7 mouse cellular contexts compared by ENCODE assay signal in genomic region chr3:97888168-97888901, GRCm38 (mm10). TPM values are rescaled to one million over a fixed set of nuclear protein-coding genes. Genes with fewer than 3 reads are reported as not detected.
DNase-seq lines count a peak whose midpoint lies in the region; ATAC-seq and TF ChIP-seq lines count a peak whose summit lies in the region.

Gene Pde4dip (minus strand): TSS chr3:97888707.

- WGBS in intestine, postnatal 0 days: 3% methylated on average over 44 of the region's 44 CpGs
- WGBS in liver, embryonic 14.5 days (ENCODE audit: insufficient replicate concordance): 3% methylated on average over 44 of the region's 44 CpGs

- TF ChIP-seq POLR2A in CH12.LX (IDR thresholded peaks at IDR 0.05; ENCODE audit: low read depth, low read length): no peak

- no peak for TF ChIP-seq EP300 in CH12.LX (IDR thresholded peaks at IDR 0.05; ENCODE audit: low read length)
- TF ChIP-seq EP300 in liver, embryonic 14.5 days (IDR thresholded peaks at IDR 0.05; ENCODE audit: low read depth): no peak

- H3K36me3 ChIP-seq in CH12.LX (replicated peaks in 1 of 2; ENCODE audit: control insufficient read depth in 1 of 2, insufficient read depth in 1 of 2, low read length in 1 of 2): no peaks in the 10 kb centered on the region
- no peaks in the 10 kb centered on the region for H3K36me3 ChIP-seq in intestine, postnatal 0 days (ENCODE audit: control insufficient read depth, insufficient read depth)
- no peaks in the 10 kb centered on the region for H3K36me3 ChIP-seq in liver, embryonic 14.5 days (replicated peaks; ENCODE audit: control insufficient read depth, insufficient read depth, low read depth)

- no peak for TF ChIP-seq CTCF in CH12.LX (conservative IDR thresholded peaks at IDR 0.05 in 1 of 2, IDR thresholded peaks at IDR 0.05 in 1 of 2; ENCODE audit: low read depth in 2 of 2, low read length in 2 of 2)
- no peak for TF ChIP-seq CTCF in intestine, postnatal 0 days (IDR thresholded peaks at IDR 0.05; ENCODE audit: low read depth)
- no peak for TF ChIP-seq CTCF in liver, embryonic 14.5 days (IDR thresholded peaks at IDR 0.05; ENCODE audit: low read depth)

- H3K27me3 ChIP-seq in CH12.LX (replicated peaks): no peaks in the 10 kb centered on the region
- peaks cover 37% of the 10 kb centered on the region for H3K27me3 ChIP-seq in intestine, postnatal 0 days (replicated peaks; ENCODE audit: control insufficient read depth, insufficient read depth, low read length)
- peaks cover 16% of the 10 kb centered on the region for H3K27me3 ChIP-seq in liver, embryonic 14.5 days (ENCODE audit: control insufficient read depth, insufficient read depth, low read length)

- no peak for TF ChIP-seq RAD21 in CH12.LX (IDR thresholded peaks at IDR 0.05; ENCODE audit: low read depth, low read length)

- intact Hi-C loops in gastrocnemius, postnatal 36 days (cut with DNase I): loop anchor here (5.0 to 10.0 kb wide), 2 partner anchors 116 to 1124 kb away; no protein-coding TSS in a partner anchor

- peak within 1 kb of the TSS in 1 of 3 experiments; percentile 5 for H3K4me3 ChIP-seq in CH12.LX (replicated peaks in 1 of 3; ENCODE audit: low read depth in 2 of 3, low read length in 2 of 3, poor library complexity in 1 of 3)
- H3K4me3 ChIP-seq in intestine, postnatal 0 days (ENCODE audit: low read depth, low read length): peak within 1 kb of the TSS; percentile 33
- peak within 1 kb of the TSS in 1 of 2 experiments; percentile 26; a peak in 2 of 4 replicates for H3K4me3 ChIP-seq in liver, embryonic 14.5 days (ENCODE audit: insufficient read depth in 1 of 2, low read depth in 2 of 2, low read length in 2 of 2)

- H3K9ac ChIP-seq in CH12.LX (ENCODE audit: insufficient read depth, low read depth): no peak within 1 kb of the TSS
- no peak within 1 kb of the TSS for H3K9ac ChIP-seq in intestine, postnatal 0 days (ENCODE audit: low read depth, low read length)
- no peak within 1 kb of the TSS for H3K9ac ChIP-seq in liver, embryonic 14.5 days (replicated peaks)

- H3K27ac ChIP-seq in CH12.LX (ENCODE audit: insufficient read depth, low read depth): no peak within 1 kb of the TSS
- H3K27ac ChIP-seq in intestine, postnatal 0 days (ENCODE audit: low read depth, low read length): no peak within 1 kb of the TSS
- no peak within 1 kb of the TSS for H3K27ac ChIP-seq in liver, embryonic 14.5 days

- in situ Hi-C loops in CH12.LX (cut with MboI; ENCODE audit: low pct_ligation_motif_present, low pct_unique_long_range_greater_than_20kb, low sequenced_read_pairs): no loop called here

- H3K9me3 ChIP-seq in CH12.LX (replicated peaks; ENCODE audit: low read length): no peaks in the 10 kb centered on the region
- no peaks in the 10 kb centered on the region for H3K9me3 ChIP-seq in intestine, postnatal 0 days (ENCODE audit: control insufficient read depth)
- no peaks in the 10 kb centered on the region for H3K9me3 ChIP-seq in liver, embryonic 14.5 days (ENCODE audit: control insufficient read depth, low read length)

- H3K79me2 ChIP-seq in CH12.LX (replicated peaks; ENCODE audit: control insufficient read depth, extremely low read depth, insufficient read depth, poor library complexity, severe bottlenecking): no peaks in the 10 kb centered on the region

- 0 out of 2 replicates have a peak, but pooled peaks have one; percentile 16 for ATAC-seq in intestine, postnatal 0 days
- no peak for ATAC-seq in liver, embryonic 14.5 days (ENCODE audit: insufficient read depth)

- dilution Hi-C loops in CH12.LX (cut with MboI; ENCODE audit: extremely low pct_ligation_motif_present, extremely low pct_unique_long_range_greater_than_20kb, low sequenced_read_pairs): no loop called here

- DNase-seq in CH12.LX (ENCODE audit: extremely low read depth): no peak
- peak; percentile 44 for DNase-seq in Muller cell, postnatal 12 days (ENCODE audit: inconsistent ontology term)
- DNase-seq in embryo, embryonic 10 days (ENCODE audit: low spot score): peak; percentile 42
- peak in 1 of 2 experiments; percentile 32 for DNase-seq in gastrocnemius, postnatal 36 days
- DNase-seq in liver, embryonic 14.5 days (ENCODE audit: low read depth in 3 of 3, low spot score in 3 of 3): no peak
- peak; percentile 56 to 75 for DNase-seq in right cerebral cortex, postnatal 36 days (ENCODE audit: low spot score in 2 of 2)

- H3K4me1 ChIP-seq in CH12.LX (ENCODE audit: control insufficient read depth in 1 of 2, insufficient read depth in 2 of 2): peaks cover 0 to 5% of the 10 kb centered on the region in 2 experiments; a peak in 2 of 4 replicates
- no peaks in the 10 kb centered on the region for H3K4me1 ChIP-seq in intestine, postnatal 0 days (replicated peaks; ENCODE audit: control insufficient read depth, insufficient read depth, low read length)
- no peaks in the 10 kb centered on the region for H3K4me1 ChIP-seq in liver, embryonic 14.5 days (replicated peaks; ENCODE audit: control insufficient read depth in 2 of 2, insufficient read depth in 2 of 2, low read length in 1 of 2)

- H3K4me2 ChIP-seq in CH12.LX (ENCODE audit: insufficient read depth, low read depth, poor library complexity, severe bottlenecking): peak within 1 kb of the TSS; percentile 26
- H3K4me2 ChIP-seq in intestine, postnatal 0 days (replicated peaks; ENCODE audit: low read depth): peak within 1 kb of the TSS; percentile 60
- H3K4me2 ChIP-seq in liver, embryonic 14.5 days (ENCODE audit: low read depth): peak within 1 kb of the TSS; percentile 41

TF ChIP-seq in CH12.LX, 34 proteins besides CTCF, POLR2A, EP300 and RAD21:
- TF ChIP-seq JUN (IDR thresholded peaks at IDR 0.05; ENCODE audit: insufficient read depth, low read depth, low read length) (no peak), BHLHE40 (IDR thresholded peaks at IDR 0.05; ENCODE audit: low read depth, low read length) (no peak), USF1 (IDR thresholded peaks at IDR 0.05; ENCODE audit: low read depth, low read length) (no peak), MEF2A (IDR thresholded peaks at IDR 0.05; ENCODE audit: borderline replicate concordance, low read depth, low read length) (no peak), PAX5 (IDR thresholded peaks at IDR 0.05; ENCODE audit: low read length) (no peak), SIN3A (IDR thresholded peaks at IDR 0.05; ENCODE audit: low read length) (no peak), USF2 (conservative IDR thresholded peaks at IDR 0.05; ENCODE audit: low read depth, low read length) (no peak), SMC3 (IDR thresholded peaks at IDR 0.05; ENCODE audit: low read depth, low read length) (no peak), MAZ (IDR thresholded peaks at IDR 0.05; ENCODE audit: low read depth, low read length) (no peak), JUND (conservative IDR thresholded peaks at IDR 0.05; ENCODE audit: low read depth, low read length) (no peak), CHD1 (IDR thresholded peaks at IDR 0.05; ENCODE audit: low read depth, low read length) (no peak), TBP (conservative IDR thresholded peaks at IDR 0.05; ENCODE audit: low read depth, low read length) (no peak), RCOR1 (conservative IDR thresholded peaks at IDR 0.05; ENCODE audit: low read depth, low read length) (no peak), ZKSCAN1 (IDR thresholded peaks at IDR 0.05; ENCODE audit: borderline replicate concordance, low read depth, low read length) (no peak), MAX (IDR thresholded peaks at IDR 0.05; ENCODE audit: low read length) (no peak), ZNF384 (IDR thresholded peaks at IDR 0.05; ENCODE audit: low read depth, low read length) (no peak), NRF1 (IDR thresholded peaks at IDR 0.05; ENCODE audit: low read depth, low read length) (no peak), POLR2AphosphoS2 (IDR thresholded peaks at IDR 0.05; ENCODE audit: low read depth, low read length) (no peak)
TF ChIP-seq in CH12.LX: peak in this region for 0.

RNA-seq across cellular contexts. Expression of gene Pde4dip, which starts in this region (rescaled TPM):
- total RNA-seq in CH12.LX (2012; rRNA removed): 12.0 and 15.2 TPM in 2 replicates
- total RNA-seq in CH12.LX (2014; rRNA removed): 19.5 and 21.7 TPM in 2 replicates
- polyA plus RNA-seq in CH12.LX (2012; ENCODE audit: insufficient read length, low read depth): 12.2 and 12.4 TPM in 2 replicates
- 1,000 to 10,000 TPM; 2,796 to 3,405 TPM for total RNA-seq in gastrocnemius, postnatal 36 days (2021)
- polyA plus RNA-seq in intestine, postnatal 0 days (2015; fragmentation: Nextera tagmentation; extraction: Ambion mirVana): 10.0 and 12.4 TPM in 2 replicates
- 2.3 and 4.0 TPM in 2 replicates for polyA plus RNA-seq in liver, embryonic 14.5 days (2012; rRNA removed)
- 5.8 and 6.7 TPM in 2 replicates for polyA plus RNA-seq in liver, embryonic 14.5 days (2014; fragmentation: Nextera tagmentation; extraction: Ambion mirVana)

Comparison
In these comparisons a context has a peak if more than half of its experiments do, and no peak if none do; other contexts are left out.
1. RNA of gene Pde4dip (total RNA-seq): 2,796 to 3,405 TPM in gastrocnemius, postnatal 36 days; 12.0 to 21.7 TPM in CH12.LX; every median in the first group is over 100 times any median in the second.
2. DNase-seq: peak in Muller cell, postnatal 12 days (single experiment), embryo, embryonic 10 days (single experiment) and right cerebral cortex, postnatal 36 days (2 of 2); none in CH12.LX (single experiment) and liver, embryonic 14.5 days (0 of 3).
3. Peak in every context shown above with its lines, with median percentiles within 50 percentile points of each other: H3K4me2 ChIP-seq.